Mouse (Mus musculus) megakaryocyte, adult 5-6 weeks (primary cell): ENCODE results near the gene Rab3ip. TPM values are rescaled to one million over a fixed set of nuclear protein-coding genes. Genes with fewer than 3 reads are reported as not detected.

ENCODE experiments used
- ATAC-seq: 2 replicates; pipeline ENCODE4 v1.8.0; 2016; ENCODE audit warnings: mild to moderate bottlenecking, inconsistent platforms; ENCODE audit not compliant: poor library complexity, severe bottlenecking
- total RNA-seq, 2 experiments: library from RNA; stranded (forward) in 1 of 2; stranded (reverse) in 1 of 2; fragments of 153-499, 151-499 nt in 1 of 2; fragments of 221-1000, 200-1000 nt in 1 of 2; gene quantifications; 2 replicates each; pipeline versions ENCODE4 v1.2.3 to v1.2.4; 2015 to 2017

Gene Rab3ip
- total RNA-seq, 2 experiments from 2014 or later, result 5.6 to 14.5 TPM

DNA sequence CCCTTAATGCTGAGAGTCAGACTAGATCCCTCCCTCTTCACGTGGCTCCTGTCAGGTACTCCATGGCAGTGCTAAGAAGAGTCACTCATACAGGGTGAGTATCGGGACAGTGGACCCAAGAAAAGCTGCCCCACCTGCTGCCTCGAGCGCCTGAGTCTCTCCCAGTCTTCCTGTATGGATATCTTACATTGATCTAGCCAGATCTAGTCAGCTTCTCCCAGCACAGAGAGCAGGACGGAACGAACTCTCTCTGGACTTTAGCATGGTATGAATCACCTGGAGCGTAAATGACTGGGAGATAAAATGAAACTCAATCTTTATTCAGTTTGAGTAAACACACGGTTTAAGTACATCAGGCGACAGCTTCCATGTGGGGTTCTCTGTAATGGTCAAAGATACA lies 76.1 kb downstream of the Rab3ip start:
- ATAC-seq, result no peak

DNA sequence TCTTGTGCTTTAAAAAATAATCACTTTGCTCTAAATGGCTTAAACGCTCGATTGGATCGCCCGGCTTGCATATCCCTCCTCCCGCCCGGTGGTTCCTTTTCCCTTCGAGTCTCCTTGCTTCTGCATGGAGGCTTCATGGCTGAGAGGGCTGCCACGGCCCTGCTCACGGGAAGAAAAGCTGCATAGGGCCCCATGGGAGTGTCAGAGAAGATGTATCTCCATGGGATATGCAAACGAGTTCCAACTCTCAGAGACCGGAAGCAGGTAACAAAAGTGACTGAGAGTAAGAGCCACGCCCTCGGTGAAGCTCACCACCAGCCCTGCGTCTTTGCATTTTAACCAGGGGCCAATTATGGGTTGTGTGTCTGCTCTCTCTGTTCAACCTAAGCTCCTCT lies 78.6 kb downstream of the Rab3ip start:
- no peak for ATAC-seq

DNA sequence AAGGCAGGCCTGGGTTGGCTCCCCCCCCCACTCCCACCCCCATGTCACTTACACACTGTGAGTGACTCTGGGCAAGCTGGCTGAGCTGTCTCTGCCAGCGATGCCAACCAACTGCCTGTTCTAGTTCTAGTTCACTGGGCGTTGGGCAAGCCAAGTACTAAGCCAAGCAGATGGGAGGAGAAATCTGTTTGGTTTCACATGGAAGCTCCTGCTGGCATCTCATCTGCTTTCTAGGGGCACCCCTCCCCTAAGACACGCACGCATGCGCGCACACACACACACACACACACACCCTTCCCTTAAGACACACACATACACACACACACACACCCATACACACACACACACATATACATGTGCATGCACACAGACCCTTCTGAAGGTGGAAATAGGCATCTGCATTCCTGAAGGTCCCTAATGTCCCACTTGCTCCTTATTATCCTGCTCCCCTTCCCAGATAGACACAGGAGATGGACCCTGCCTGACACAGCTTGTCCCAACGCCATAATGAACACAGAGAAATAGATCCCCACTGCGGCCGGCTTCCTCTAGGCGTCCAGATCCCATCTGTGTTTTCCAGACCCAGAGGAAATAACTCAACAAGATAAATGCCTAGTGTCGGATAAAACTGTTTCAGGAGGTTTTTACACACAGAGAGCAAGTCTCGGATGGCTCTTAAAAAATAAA lies 79.1 kb downstream of the Rab3ip start:
- ATAC-seq, result no peak

DNA sequence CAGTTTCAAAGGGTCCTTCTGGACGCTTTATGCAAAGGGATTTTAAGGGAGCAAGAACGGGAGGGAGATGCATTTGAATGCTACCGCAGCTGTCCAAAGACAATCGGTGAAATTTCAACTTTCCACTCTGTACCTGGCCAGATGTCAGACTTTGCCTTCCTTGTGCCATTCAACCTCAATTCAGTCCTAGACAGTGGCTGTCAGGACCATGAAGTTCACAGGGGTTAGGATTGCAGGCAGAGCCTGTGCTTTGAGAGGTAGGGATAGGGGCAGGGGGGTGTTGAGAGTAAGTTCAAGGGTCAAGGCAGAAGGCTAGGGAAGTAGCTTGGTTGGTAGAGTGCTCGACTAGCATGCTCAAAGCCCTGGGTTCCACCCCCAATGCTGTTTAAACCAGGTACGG lies 79.8 kb downstream of the Rab3ip start:
- no peak for ATAC-seq

Other genes starting within 250 kb of the Rab3ip start
- 0.09 TPM in 1 of 2 replicates, not detected in the other for gene Myrfl, start 53.9 kb downstream of the Rab3ip start, total RNA-seq (2015)
- not detected in 2 replicates for gene Myrfl, start 53.9 kb downstream of the Rab3ip start, total RNA-seq (2017)
- gene Gm10271, start 21.8 kb upstream of the Rab3ip start, total RNA-seq (2015), result not detected in 2 replicates
- gene Gm10271, start 21.8 kb upstream of the Rab3ip start, total RNA-seq (2017), result not detected in 2 replicates
- gene Best3, start 35.5 kb upstream of the Rab3ip start, total RNA-seq (2015), result not detected in 2 replicates
- not detected in 2 replicates for gene Best3, start 35.5 kb upstream of the Rab3ip start, total RNA-seq (2017)
- not detected in 2 replicates for gene Lrrc10, start 94.6 kb upstream of the Rab3ip start, total RNA-seq (2015)
- gene Lrrc10, start 94.6 kb upstream of the Rab3ip start, total RNA-seq (2017), result not detected in 2 replicates
- gene Cct2, start 113.0 kb upstream of the Rab3ip start, total RNA-seq (2015), result 265 and 283 TPM in 2 replicates
- gene Cct2, start 113.0 kb upstream of the Rab3ip start, total RNA-seq (2017), result 250 and 266 TPM in 2 replicates
- 22.9 and 25.0 TPM in 2 replicates for gene Frs2, start 197.8 kb upstream of the Rab3ip start, total RNA-seq (2015)
- gene Frs2, start 197.8 kb upstream of the Rab3ip start, total RNA-seq (2017), result 9.8 and 10.5 TPM in 2 replicates